Mouse (Mus musculus): ENCODE data around the gene Chst4.

GRCm38 (mm10) chr8:110006312-110007023, 33.1 kb downstream of the Chst4 start:
- TF ChIP-seq CTCF (IDR thresholded peaks at IDR 0.05) (no peak), EP300 (IDR thresholded peaks at IDR 0.05) (no peak)

Measured in lung, postnatal 0 days (tissue).